Mouse (Mus musculus) liver, postnatal 0 days (tissue): ENCODE results near the gene 4930555G01Rik.
"Not testable (repeated sequence)": the region's sequence is repeated elsewhere in the genome, so short reads cannot be mapped to it uniquely, and the experiment has no call there.

Experiments
- CTCF ChIP-seq: sonication (generic); IDR thresholded peaks from 2 replicates; pipeline ENCODE4 v1.5.1; 2016; ENCODE audit warnings: antibody characterized with exemption, low read depth
- EP300 ChIP-seq: IDR thresholded peaks from 2 replicates; pipeline ENCODE4 v1.6.1; 2016; ENCODE audit warnings: antibody characterized with exemption, low read depth, mild to moderate bottlenecking

DNA sequence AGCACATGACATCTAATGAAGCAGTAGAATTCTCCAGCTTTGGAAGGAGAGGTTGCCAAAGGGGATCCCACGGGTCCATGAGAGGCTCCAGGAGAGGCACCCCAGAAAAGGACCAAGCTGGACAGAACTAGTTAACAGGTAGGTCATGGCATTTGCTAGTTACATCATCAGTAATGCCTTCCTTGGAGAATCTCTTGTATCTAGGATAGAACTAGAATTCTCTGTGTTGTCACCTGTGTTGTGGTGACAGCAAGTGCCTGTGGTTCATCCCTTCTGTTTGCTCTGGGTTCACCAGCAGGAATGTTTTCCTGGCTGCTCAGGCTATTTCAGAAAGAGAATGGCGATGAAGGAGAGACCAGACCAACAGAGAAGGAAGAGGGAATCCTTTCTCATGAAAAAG, 34.8 kb upstream of the 4930555G01Rik start, which contains the start of gene Gm3298:
- TF ChIP-seq CTCF, EP300: not testable (repeated sequence)
